Mouse (Mus musculus): ENCODE results near the gene Slc7a4. TPM values are rescaled to one million over a fixed set of nuclear protein-coding genes. Genes with fewer than 3 reads are reported as not detected.

Slc7a4 gene
- total RNA-seq (2012; rRNA removed) = 2.9 and 6.9 TPM in 2 replicates

DNA sequence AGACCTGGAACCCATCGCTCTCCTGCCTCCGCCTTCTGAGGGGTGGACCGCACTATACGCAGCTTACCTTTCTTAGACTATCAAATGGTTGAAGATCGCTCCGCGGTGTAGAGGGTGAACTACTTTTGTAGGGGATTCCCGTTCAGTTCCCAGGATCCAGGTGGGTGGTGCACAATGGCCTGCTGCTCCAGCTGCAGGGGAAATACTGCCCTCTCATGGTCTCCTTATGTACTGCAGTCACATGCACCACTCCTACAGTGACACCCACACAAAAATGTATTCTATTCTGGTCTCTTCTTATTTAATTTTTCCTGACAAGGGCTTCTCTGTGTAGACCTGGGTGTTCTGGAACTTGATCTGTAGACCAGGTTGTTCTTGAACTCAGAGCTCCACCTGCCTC lies at the start of gene Slc7a4:
Gene Slc7a4 (minus strand): TSS at position 151 of the 400 bp plus-strand sequence.
- in situ Hi-C loops (cut with MboI; ENCODE audit: low sequenced_read_pairs in 2 of 2, unreplicated experiment in 2 of 2) = no loop called here
- Histone ChIP-seq H3K9ac (ENCODE audit: insufficient read depth, low read depth, low read length, poor library complexity, severe bottlenecking) (no peak within 1 kb of the TSS), H3K4me1 (ENCODE audit: control insufficient read depth in 2 of 2, insufficient read depth in 2 of 2, low read length in 2 of 2, poor library complexity in 1 of 2) (no peaks in the 10 kb centered on the region), H3K4me3 (ENCODE audit: insufficient read depth in 1 of 2, low read depth in 1 of 2, low read length in 2 of 2, poor library complexity in 1 of 2, severe bottlenecking in 1 of 2) (peak within 1 kb of the TSS in 1 of 2 experiments; percentile 8; a peak in 1 of 4 replicates), H3K27ac (ENCODE audit: insufficient read depth, low read depth, low read length, poor library complexity, severe bottlenecking) (no peak within 1 kb of the TSS), H3K36me3 (ENCODE audit: control insufficient read depth, insufficient read depth, low read length, poor library complexity, severe bottlenecking) (no peaks in the 10 kb centered on the region), H3K9me3 (ENCODE audit: control insufficient read depth, insufficient read depth, low read depth, low read length) (no peaks in the 10 kb centered on the region)
- DNase-seq (ENCODE audit: low read depth, low spot score) = peak; percentile 88
- no peak for TF ChIP-seq ZNF384 (IDR thresholded peaks at IDR 0.05; ENCODE audit: low read depth, low read length)
- no peak for TF ChIP-seq HCFC1 (IDR thresholded peaks at IDR 0.05; ENCODE audit: borderline replicate concordance, insufficient read depth, low read length)
- TF ChIP-seq ZC3H11A (IDR thresholded peaks at IDR 0.05; ENCODE audit: borderline replicate concordance, low read depth, low read length) = peak; percentile 11; the same call in 1 of the 2 replicates
- TF ChIP-seq MAFK (IDR thresholded peaks at IDR 0.05; ENCODE audit: insufficient read depth, low read depth, low read length) = no peak
- no peak for TF ChIP-seq CHD2 (IDR thresholded peaks at IDR 0.05; ENCODE audit: low read depth, low read length)

DNA sequence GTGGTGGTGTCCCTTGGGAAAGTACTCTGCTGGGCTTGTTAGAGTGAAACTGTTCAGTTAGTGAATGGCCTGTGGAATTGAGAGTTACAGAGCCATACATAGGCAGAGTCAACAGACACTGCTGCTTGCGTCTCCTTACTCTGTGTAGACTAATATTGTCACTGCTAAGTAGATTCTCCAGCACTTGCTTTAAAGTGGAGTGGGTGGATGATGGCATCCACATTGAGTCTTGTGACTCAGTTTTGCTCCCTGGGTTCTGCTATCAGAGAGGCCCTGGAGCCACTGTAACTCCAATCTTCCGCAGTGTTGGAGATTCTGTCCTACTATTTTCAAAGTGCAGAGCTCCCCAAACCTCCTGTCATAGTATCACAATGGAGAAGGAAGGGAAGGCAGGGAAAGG lies 49.6 kb upstream of the Slc7a4 start:
- Histone ChIP-seq H3K4me1 (ENCODE audit: control insufficient read depth in 2 of 2, insufficient read depth in 2 of 2, low read length in 2 of 2, poor library complexity in 1 of 2) (no peaks in the 10 kb centered on the region), H3K27ac (ENCODE audit: insufficient read depth, low read depth, low read length, poor library complexity, severe bottlenecking) (no peak overlapping the region), H3K9me3 (ENCODE audit: control insufficient read depth, insufficient read depth, low read depth, low read length) (no peaks in the 10 kb centered on the region), H3K36me3 (ENCODE audit: control insufficient read depth, insufficient read depth, low read length, poor library complexity, severe bottlenecking) (peaks cover 43% of the 10 kb centered on the region), H3K9ac (ENCODE audit: insufficient read depth, low read depth, low read length, poor library complexity, severe bottlenecking) (no peak overlapping the region), H3K4me3 (ENCODE audit: insufficient read depth in 1 of 2, low read depth in 1 of 2, low read length in 2 of 2, poor library complexity in 1 of 2, severe bottlenecking in 1 of 2) (no peak overlapping the region)
- no peak for TF ChIP-seq MAFK (IDR thresholded peaks at IDR 0.05; ENCODE audit: insufficient read depth, low read depth, low read length)
- TF ChIP-seq CHD2 (IDR thresholded peaks at IDR 0.05; ENCODE audit: low read depth, low read length) = no peak
- TF ChIP-seq ZC3H11A (IDR thresholded peaks at IDR 0.05; ENCODE audit: borderline replicate concordance, low read depth, low read length) = no peak
- no peak for TF ChIP-seq ZNF384 (IDR thresholded peaks at IDR 0.05; ENCODE audit: low read depth, low read length)
- no peak for TF ChIP-seq HCFC1 (IDR thresholded peaks at IDR 0.05; ENCODE audit: borderline replicate concordance, insufficient read depth, low read length)
- no peak for DNase-seq (ENCODE audit: low read depth, low spot score)
- in situ Hi-C loops (cut with MboI; ENCODE audit: low sequenced_read_pairs in 2 of 2, unreplicated experiment in 2 of 2) = no loop called here

DNA sequence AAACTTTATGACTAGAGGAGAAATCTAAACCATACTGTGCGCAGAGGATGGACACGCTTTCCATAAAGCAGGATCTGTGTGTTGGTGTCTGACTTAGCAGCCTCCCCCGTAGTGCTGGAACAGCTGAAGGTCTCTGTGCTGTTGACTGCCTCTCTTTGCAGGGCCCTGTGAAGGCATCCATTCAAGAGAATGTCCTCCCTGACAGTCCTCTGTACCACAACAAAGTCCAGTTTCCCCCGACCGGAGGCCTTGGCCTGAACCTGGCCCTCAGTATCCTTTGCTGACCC lies 43.2 kb upstream of the Slc7a4 start:
- no peak for DNase-seq (ENCODE audit: low read depth, low spot score)
- Histone ChIP-seq H3K9me3 (ENCODE audit: control insufficient read depth, insufficient read depth, low read depth, low read length) (no peaks in the 10 kb centered on the region), H3K36me3 (ENCODE audit: control insufficient read depth, insufficient read depth, low read length, poor library complexity, severe bottlenecking) (peaks cover 43% of the 10 kb centered on the region), H3K4me1 (ENCODE audit: control insufficient read depth in 2 of 2, insufficient read depth in 2 of 2, low read length in 2 of 2, poor library complexity in 1 of 2) (no peaks in the 10 kb centered on the region; a peak in 1 of 4 replicates), H3K4me3 (ENCODE audit: insufficient read depth in 1 of 2, low read depth in 1 of 2, low read length in 2 of 2, poor library complexity in 1 of 2, severe bottlenecking in 1 of 2) (no peak overlapping the region), H3K27ac (ENCODE audit: insufficient read depth, low read depth, low read length, poor library complexity, severe bottlenecking) (no peak overlapping the region), H3K9ac (ENCODE audit: insufficient read depth, low read depth, low read length, poor library complexity, severe bottlenecking) (no peak overlapping the region)
- in situ Hi-C loops (cut with MboI; ENCODE audit: low sequenced_read_pairs in 2 of 2, unreplicated experiment in 2 of 2) = no loop called here
- no peak for TF ChIP-seq HCFC1 (IDR thresholded peaks at IDR 0.05; ENCODE audit: borderline replicate concordance, insufficient read depth, low read length)
- no peak for TF ChIP-seq CHD2 (IDR thresholded peaks at IDR 0.05; ENCODE audit: low read depth, low read length)
- TF ChIP-seq ZC3H11A (IDR thresholded peaks at IDR 0.05; ENCODE audit: borderline replicate concordance, low read depth, low read length) = no peak
- TF ChIP-seq ZNF384 (IDR thresholded peaks at IDR 0.05; ENCODE audit: low read depth, low read length) = no peak
- no peak for TF ChIP-seq MAFK (IDR thresholded peaks at IDR 0.05; ENCODE audit: insufficient read depth, low read depth, low read length)

DNA sequence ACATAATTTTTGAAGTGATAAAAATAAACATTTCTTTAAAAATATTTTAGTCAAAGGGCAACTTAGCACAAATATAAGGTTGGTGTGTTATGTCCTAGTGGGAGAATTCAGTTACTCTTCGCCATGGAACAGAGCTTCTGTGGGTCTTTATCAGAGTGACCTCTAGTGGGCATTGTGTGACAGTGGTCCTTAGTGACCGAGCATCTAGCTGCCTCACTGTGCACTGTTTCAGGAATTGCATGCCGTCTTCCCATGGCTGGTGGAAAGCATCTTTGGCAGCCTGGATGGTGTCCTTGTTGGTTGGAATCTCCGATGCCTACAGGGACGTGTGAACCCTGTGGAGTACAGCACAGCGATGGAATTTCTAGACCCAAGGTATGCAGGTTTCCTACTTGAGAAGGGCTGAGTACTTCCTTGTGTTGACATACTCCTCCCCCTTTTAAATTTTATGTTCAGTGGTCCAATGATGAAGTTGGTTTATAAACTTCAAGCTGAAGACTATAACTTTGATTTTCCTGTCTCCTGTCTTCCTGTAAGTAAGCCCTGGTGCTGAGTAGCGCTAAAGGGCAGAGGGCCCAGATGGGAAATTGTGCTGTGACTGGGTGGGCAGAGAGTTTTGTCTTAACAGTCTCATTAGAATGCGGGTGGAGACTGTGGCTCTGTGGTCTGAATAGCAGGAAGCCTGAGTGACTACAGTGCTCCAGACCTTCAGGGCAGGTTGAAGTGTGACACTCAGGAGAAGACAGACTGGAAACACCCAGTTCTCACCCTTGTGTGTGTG lies 42.7 kb upstream of the Slc7a4 start:
- in situ Hi-C loops (cut with MboI; ENCODE audit: low sequenced_read_pairs in 2 of 2, unreplicated experiment in 2 of 2) = no loop called here
- H3K4me3 ChIP-seq (ENCODE audit: insufficient read depth in 1 of 2, low read depth in 1 of 2, low read length in 2 of 2, poor library complexity in 1 of 2, severe bottlenecking in 1 of 2) = no peak overlapping the region
- no peak for TF ChIP-seq MAFK (IDR thresholded peaks at IDR 0.05; ENCODE audit: insufficient read depth, low read depth, low read length)
- no peak for TF ChIP-seq ZNF384 (IDR thresholded peaks at IDR 0.05; ENCODE audit: low read depth, low read length)
- no peak for TF ChIP-seq ZC3H11A (IDR thresholded peaks at IDR 0.05; ENCODE audit: borderline replicate concordance, low read depth, low read length)
- no peak for TF ChIP-seq CHD2 (IDR thresholded peaks at IDR 0.05; ENCODE audit: low read depth, low read length)
- no peak for TF ChIP-seq HCFC1 (IDR thresholded peaks at IDR 0.05; ENCODE audit: borderline replicate concordance, insufficient read depth, low read length)
- peaks cover 43% of the 10 kb centered on the region for H3K36me3 ChIP-seq (ENCODE audit: control insufficient read depth, insufficient read depth, low read length, poor library complexity, severe bottlenecking)
- no peak for DNase-seq (ENCODE audit: low read depth, low spot score)
- H3K9me3 ChIP-seq (ENCODE audit: control insufficient read depth, insufficient read depth, low read depth, low read length) = no peaks in the 10 kb centered on the region
- H3K4me1 ChIP-seq (ENCODE audit: control insufficient read depth in 2 of 2, insufficient read depth in 2 of 2, low read length in 2 of 2, poor library complexity in 1 of 2) = no peaks in the 10 kb centered on the region; a peak in 1 of 4 replicates
- H3K27ac ChIP-seq (ENCODE audit: insufficient read depth, low read depth, low read length, poor library complexity, severe bottlenecking) = no peak overlapping the region
- no peak overlapping the region for H3K9ac ChIP-seq (ENCODE audit: insufficient read depth, low read depth, low read length, poor library complexity, severe bottlenecking)
